Mouse (Mus musculus): Measurements from ENCODE around the gene Gm11937. TPM values are rescaled to one million over a fixed set of nuclear protein-coding genes. Genes with fewer than 3 reads are reported as not detected.
"Not testable (repeated sequence)": the region's sequence is repeated elsewhere in the genome, so short reads cannot be mapped to it uniquely, and the experiment has no call there.

Gm11937 gene
- not detected in 2 replicates for polyA plus RNA-seq (2015; fragmentation: Nextera tagmentation; extraction: Ambion mirVana)

DNA sequence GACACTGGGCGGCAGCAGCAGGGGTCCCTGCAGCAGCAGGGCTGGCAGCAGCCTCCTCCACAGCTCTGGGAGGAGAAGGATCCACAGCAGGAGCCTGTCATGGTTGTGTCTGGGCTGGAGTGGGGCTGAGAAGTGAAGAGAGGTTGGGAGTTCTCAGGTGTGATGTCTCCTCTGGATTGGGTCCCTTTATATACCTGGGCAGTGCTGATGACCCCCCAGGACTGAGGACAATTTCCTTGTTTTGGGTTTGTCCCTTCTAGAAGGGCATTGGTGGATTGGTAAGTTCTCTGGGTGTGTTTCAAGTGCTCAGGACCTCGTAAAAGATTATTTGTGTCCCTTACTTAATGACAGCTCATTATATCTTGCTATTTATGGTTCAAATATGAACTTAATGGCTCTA lies at the start of gene Gm11937:
Gene Gm11937 (minus strand): TSS at position 101 of the 400 bp plus-strand sequence.
- DNase-seq (ENCODE audit: low spot score): not testable (repeated sequence)

DNA sequence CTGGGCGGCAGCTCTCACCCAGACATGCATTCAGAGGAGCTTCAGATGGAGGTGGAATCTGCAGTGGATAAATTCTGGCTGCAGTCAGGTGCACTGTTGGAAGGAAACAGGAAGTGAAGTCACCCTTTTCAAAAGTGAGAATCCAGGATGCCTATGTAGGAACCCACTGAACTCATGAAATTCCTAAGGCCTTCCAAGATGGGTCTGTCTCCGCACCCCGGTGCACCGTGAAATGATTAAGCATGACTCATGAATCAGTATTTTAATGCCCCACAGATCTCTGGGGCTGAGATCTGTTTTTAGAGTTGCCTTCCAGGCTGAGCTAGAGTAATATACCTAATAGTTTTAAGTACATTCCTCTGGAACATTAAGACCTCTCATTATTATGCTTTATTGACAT lies 49.3 kb upstream of the Gm11937 start:
- DNase-seq (ENCODE audit: low spot score): no peak

DNA sequence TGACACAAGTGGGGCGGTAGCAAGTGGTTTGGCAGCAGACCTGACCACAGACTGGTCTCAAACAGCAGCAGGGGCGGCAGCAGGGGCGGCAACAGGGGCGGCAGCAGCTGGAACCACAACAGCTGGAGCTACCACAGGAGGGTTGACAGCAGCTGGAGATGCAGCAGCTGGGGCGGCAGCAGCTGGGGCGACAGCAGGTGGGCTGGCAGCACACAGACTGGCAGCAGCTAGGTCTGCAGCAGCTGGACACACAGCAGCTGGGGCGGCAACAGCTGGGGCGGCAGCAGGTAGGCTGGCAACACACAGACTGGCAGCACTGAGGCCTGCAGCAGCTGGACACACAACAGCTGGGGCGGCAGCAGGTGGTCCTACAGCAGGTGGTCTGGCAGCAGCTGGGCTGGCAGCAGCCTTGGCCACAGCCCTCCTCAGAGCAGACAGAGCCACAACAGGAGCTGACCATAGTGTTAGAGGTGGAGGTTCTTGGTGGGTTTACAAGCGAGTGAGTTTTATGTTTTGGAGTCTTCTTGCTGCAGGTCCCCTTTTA lies 48.5 kb upstream of the Gm11937 start, which contains the start of gene Gm11563:
Gene Gm11563 (minus strand): TSS at position 494 of the 544 bp plus-strand sequence.
- not testable (repeated sequence) for DNase-seq (ENCODE audit: low spot score)

DNA sequence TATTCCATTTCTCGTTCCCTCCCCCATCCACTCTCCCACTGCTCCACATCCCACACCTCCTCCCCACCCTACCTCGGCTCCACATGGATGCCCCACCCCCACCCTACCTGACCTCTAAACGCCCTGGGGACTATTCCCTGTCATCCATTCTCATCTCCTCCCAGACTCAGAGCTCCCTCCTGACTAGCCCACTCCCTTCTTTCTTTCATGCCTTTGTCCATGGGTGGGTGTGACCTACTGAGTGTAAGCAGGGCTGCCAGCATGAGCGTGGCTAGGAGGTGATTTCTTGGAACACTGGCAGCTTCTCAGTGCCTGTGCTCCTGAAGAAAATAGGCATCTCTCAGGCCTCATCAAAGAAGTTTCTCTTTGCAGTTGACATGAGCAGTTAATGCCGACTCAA lies 47.1 kb upstream of the Gm11937 start:
- no peak for DNase-seq (ENCODE audit: low spot score)

DNA sequence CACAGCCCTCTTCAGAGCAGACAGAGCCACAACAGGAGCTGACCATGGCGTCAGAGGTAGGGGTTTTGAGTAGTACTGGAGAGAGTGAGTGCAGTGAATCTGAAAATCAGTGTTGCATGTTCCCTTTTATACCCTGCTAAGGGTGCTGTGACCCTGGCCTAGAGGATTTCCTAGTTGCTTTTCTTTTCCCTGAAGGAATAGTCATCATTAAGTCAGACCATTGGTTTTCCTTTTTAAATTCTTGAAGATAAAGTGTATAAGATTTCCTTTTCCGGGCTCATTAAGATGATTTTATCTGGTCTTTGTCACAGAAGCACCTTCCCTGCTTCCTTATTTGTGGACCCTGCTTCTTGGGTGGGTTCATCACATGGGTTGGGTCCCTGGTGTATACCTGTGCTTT lies 40.1 kb upstream of the Gm11937 start, which contains the start of gene Gm11555:
Gene Gm11555 (minus strand): TSS at position 101 of the 400 bp plus-strand sequence.
- no peak for DNase-seq (ENCODE audit: low spot score)

DNA sequence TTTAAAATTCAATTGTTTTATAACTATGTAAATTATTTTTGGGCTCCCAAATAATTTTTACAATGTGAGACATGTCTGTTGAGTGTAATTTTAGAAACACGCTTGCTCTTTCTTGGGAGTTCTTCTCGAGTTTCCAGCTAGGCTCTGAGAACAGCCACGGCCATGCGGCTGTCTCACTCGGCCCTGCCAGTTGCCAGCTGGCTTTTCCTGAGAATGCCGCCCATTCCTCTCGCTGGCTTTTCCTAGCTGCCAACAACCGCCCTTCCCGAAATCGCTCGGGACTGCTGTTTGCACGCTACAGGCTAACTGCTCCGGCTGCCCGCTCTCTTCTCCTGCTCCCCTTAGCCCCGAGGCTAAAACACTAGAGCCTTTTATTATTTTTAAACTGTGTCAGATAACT lies 36.5 kb upstream of the Gm11937 start:
- no peak for DNase-seq (ENCODE audit: low spot score)

DNA sequence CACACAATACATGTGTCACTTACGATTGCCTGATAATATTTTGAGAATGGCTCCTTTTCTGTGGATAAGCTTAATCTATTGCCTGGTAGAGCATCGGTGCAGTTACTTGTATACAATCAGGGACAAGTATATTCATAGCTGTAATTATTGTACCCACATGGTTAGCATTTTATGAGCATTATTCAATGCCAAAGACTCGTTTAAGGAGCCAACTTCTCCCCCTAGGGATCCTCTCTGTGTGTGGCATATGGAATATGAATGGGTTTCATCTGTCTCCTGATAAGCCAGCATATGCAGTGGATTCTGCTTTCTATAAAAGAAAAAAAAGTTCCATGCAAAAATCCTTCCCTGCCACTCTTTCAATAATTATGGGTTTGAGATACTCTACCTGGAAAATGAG lies 34.4 kb upstream of the Gm11937 start:
- DNase-seq (ENCODE audit: low spot score): no peak

DNA sequence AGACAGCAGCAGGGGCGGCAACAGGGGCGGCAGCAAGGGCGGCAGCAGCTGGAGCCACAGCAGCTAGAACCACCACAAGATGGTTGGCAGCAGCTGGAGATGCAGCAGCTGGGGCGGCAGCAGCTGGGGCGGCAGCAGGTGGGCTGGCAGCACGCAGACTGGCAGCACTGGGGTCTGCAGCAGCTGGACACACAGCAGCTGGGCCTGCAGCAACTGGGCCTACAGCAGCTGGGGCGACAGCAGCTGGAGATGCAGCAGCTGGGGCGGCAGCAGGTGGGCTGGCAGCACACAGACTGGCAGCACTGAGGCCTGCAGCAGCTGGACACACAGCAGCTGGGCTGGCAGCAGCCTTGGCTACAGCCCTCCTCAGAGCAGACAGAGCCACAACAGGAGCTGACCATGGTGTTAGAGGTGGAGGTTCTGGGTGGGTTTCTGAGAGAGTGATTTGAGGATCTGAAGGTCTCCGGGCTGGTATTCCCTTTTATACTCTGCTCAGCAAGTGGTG lies 33.7 kb upstream of the Gm11937 start, which contains the start of gene Krtap4-7:
Gene Krtap4-7 (minus strand): TSS at position 455 of the 505 bp plus-strand sequence.
- DNase-seq (ENCODE audit: low spot score): not testable (repeated sequence)

DNA sequence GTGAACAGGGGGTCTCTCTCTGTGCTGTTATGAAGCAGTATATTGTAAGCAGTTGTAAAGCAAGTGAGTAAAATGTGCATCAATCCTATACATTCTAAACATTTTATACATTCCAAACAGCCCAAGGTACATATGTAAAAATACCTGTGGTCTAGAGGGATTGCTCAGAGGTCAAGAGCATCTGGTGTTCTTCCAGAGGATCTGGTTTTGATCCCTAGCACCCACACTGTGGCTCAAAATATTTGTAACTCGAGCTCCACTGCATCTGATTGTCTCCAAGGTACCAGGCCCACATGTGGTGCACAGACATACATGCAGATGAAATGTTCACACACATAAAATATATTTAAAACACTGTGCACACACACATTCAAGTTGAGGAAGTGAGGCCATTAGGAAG lies 30.9 kb upstream of the Gm11937 start:
- DNase-seq (ENCODE audit: low spot score): no peak

DNA sequence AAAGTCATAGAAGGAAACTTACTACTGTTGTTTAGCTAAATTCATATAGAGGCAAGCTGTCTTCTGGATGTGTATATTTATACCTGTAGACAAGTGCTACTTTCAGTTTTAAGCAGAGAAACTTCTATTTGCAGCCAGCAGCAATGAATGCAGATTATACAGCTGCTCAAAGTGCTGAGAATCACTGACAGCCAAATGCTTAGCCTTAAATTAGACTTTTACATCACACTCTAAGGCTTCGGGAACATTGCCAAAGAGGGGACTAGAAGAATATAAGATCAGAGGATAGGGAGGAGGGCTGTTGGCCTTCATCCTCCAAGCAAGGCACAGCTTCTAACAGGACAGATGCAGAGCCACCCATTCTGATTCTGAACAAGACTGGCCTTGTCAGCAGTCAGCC lies 27.1 kb upstream of the Gm11937 start:
- no peak for DNase-seq (ENCODE audit: low spot score)

DNA sequence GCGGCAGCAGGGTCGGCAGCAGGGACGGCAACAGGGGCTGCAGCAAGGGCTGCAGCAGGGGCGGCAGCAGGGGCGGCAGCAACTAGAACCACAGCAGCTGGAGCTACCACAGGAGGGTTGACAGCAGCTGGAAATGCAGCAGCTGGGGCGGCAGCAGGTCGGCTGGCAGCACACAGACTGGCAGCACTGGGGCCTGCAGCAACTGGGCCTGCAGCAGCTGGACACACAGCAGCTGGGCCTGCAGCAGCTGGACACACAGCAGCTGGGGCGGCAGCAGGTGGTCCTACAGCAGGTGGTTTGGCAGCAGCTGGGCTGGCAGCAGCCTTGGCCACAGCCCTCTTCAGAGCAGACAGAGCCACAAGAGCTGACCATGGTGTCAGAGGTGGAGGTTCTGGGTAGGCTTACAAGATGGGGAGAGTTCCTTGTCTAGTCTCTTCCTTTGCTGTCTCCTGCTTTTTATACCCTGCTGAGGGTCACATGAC lies 24.7 kb upstream of the Gm11937 start, which contains the start of gene Krtap4-2:
Gene Krtap4-2 (minus strand): TSS at position 432 of the 482 bp plus-strand sequence.
- DNase-seq (ENCODE audit: low spot score): no peak

DNA sequence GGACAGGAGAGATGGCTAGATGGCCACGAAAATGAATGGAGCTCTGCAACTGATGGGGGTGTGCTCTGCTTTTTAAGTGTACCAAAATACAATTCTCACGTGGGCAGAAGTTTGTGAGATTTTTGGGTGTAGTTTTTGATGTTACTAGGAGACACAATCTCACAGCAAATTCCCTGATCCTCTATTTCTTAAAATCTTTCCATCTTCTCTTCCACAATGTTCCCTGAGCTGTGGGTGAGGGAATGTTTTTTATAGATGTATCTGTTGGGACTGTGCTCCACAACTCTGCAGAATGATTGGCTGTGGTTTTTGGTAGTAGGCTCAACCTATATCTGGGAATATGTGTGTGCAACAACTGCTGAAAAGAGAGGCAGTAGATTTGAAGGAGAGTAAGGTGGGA lies 23.3 kb upstream of the Gm11937 start:
- DNase-seq (ENCODE audit: low spot score): no peak

DNA sequence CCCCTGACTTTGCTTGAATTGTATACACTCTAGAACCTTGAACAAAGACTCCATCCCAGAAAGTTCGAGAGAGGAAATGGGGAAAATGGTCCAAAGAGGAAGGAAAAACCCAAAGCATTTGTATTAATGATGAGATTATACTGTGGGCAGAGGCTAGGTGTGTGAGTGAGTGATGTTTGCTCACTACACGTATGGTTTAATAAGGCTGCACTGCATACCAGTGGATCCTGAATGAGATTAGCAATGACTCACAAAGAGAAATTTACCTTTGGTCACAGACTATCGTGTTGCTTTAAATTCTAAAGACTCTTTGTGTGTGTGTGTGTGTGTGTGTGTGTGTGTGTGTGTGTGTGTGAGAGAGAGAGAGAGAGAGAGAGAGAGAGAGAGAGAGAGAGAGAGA lies 20.9 kb upstream of the Gm11937 start:
- no peak for DNase-seq (ENCODE audit: low spot score)

DNA sequence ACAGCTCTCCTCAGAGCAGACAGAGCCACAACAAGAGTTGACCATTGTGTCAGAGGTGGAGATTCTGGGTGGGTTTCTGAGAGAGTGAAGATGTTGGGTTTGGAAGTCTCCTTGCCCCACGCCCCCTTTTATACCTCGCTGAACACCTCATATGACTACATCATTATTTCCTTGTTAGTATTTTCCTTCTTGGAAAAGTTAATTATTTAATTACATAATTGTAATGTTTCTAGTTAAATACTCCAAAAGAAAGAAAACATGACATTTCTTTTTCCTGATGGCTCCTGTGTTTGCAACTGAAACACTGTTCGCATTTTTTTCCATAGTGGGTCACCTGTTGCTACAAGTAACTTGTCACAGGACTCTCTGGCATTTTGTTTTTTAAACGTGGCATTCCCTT lies 18.1 kb upstream of the Gm11937 start, which contains the start of gene Krtap4-1:
Gene Krtap4-1 (minus strand): TSS at position 101 of the 400 bp plus-strand sequence.
- no peak for DNase-seq (ENCODE audit: low spot score)

DNA sequence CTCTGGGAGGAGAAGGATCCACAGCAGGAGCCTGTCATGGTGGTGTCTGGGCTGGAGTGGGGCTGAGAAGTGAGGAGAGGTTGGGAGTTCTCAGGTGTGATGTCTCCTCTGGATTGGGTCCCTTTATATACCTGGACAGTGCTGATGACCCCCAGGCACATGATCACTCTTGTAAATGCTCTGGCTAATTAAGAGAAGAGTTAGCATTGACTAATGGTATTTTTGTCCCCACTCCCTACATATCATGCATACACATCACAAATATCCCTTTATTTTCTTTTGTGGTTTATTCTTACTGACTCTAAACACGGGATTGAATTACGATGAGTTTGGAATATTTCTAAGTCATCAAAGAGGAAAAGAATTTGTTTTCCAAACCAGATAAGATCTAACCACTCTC lies 10.3 kb upstream of the Gm11937 start, which contains the start of gene Gm11562:
Gene Gm11562 (minus strand): TSS at position 101 of the 400 bp plus-strand sequence.
- no peak for DNase-seq (ENCODE audit: low spot score)

DNA sequence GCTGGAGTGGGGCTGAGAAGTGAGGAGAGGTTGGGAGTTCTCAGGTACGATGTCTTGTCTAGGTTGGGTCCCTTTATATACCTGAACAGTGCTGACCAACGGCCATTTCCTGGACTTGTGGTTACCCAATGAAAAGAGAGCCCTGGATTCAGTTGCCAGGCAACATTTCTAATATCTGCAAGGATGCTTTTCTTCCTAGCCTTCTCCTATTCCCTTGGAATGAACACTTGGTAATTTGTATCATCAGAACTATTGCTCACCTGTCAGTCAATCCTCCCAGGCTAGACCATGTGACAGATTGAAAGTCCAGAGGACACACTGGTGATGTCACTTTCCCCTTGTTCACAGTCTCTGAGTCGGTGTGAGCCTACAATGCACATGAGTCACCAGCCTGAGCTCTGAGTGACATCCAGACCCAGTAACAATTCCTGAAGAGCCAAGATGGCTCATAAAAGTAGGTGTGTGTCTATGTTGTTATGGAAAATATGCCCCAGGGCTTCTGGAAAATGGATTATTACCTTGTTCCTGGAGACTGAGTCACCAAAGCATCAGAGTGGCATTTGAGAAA lies 4.9 kb upstream of the Gm11937 start, which contains the start of gene Krtap2-4:
Gene Krtap2-4 (minus strand): TSS at position 51 of the 568 bp plus-strand sequence.
- DNase-seq (ENCODE audit: low spot score): no peak

DNA sequence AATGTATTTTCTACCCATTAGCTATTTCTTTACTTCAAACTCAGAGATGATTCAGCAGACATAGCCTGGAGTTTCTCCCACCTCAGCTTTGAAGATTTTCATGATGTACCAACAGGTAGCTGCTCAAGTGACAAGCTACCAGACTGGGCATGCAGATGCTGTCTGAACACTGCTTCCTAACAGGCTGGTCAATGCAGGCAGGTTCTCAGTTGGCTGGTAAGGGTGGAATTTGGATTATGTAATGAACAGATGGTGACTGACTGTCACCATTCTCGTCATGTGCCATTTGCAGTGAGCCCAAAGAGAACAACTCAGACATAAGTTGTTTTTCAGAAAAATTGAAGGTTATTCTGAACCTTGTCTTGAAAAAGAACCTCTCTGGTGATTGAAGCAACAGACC lies 863 bp downstream of the Gm11937 start:
- no peak for DNase-seq (ENCODE audit: low spot score)

DNA sequence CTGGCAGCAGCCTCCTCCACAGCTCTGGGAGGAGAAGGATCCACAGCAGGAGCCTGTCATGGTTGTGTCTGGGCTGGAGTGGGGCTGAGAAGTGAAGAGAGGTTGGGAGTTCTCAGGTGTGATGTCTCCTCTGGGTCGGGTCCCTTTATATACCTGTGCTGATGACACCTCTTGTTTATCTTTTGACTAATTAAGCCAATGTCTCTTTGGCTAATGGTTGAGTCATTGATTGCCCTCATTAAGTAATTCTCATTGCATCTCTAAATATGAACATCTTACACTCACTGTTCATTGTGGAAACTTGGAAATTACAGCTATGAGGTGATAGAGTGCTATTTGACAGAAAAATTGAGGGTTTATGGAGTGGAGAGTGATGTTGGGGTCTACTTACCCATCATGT lies 6.8 kb downstream of the Gm11937 start, which contains the start of gene Gm11938:
Gene Gm11938 (minus strand): TSS at position 101 of the 400 bp plus-strand sequence.
- not testable (repeated sequence) for DNase-seq (ENCODE audit: low spot score)

DNA sequence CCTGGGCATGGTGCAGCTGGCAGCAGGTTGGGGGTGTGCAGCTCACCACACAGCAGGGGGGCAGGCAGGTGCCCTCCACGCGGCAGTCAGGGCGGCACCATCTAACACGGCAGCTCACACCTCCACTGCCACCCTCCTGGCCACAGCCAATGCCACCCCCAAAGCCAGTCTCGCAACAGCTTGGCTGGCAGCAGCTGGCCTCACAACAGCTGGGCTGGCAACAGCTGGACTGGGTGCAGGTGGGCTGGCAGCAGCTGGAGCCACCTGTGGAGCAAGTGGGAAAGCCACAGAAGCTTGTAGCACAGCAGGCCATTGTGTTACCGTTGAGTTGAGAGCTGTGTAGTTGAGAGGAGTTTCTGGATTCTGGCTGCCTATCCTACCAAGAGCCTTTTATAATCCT lies 12.2 kb downstream of the Gm11937 start, which contains the start of gene Krtap9-3:
Gene Krtap9-3 (minus strand): TSS at position 364 of the 400 bp plus-strand sequence.
- DNase-seq (ENCODE audit: low spot score): not testable (repeated sequence)

DNA sequence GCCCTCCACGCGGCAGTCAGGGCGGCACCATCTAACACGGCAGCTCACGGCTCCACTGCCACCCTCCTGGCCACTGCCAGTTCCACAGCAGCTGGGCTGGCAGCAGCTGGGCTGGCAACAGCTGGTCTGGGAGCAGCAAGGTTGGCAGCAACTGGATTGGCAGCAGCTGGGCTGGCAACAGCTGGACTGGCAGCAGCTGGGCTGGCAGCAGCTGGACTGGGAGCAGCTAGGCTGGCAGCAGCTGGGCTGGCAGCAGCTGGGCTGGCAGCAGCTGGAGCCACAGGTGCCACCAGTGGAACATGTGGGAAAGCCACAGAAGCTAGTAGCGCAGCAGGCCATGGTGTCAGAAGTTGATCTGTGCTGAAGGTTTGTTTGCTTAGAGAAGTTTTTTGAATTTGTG lies 19.0 kb downstream of the Gm11937 start, which contains the start of gene Krtap1-3:
Gene Krtap1-3 (minus strand): TSS at position 359 of the 400 bp plus-strand sequence.
- no peak for DNase-seq (ENCODE audit: low spot score)

DNA sequence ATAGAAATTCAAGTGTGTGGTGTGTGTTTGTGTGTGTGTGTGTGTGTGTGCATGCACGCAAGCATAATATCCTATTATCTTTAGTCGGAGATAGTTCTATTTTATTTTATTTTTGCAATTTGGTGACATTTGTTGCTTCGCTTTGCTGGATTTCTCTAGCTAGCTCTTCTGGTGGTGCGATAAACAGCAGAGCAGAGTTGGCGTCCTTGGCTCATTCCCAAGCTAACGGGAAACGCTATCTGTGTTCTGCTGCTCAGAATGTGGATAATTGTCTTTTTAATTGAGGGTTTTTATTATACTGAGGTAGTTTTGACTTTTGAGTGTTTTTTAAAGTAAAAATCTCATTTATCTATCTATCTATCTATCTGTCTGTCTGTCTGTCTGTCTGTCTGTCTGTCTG lies 24.9 kb downstream of the Gm11937 start:
- no peak for DNase-seq (ENCODE audit: low spot score)

DNA sequence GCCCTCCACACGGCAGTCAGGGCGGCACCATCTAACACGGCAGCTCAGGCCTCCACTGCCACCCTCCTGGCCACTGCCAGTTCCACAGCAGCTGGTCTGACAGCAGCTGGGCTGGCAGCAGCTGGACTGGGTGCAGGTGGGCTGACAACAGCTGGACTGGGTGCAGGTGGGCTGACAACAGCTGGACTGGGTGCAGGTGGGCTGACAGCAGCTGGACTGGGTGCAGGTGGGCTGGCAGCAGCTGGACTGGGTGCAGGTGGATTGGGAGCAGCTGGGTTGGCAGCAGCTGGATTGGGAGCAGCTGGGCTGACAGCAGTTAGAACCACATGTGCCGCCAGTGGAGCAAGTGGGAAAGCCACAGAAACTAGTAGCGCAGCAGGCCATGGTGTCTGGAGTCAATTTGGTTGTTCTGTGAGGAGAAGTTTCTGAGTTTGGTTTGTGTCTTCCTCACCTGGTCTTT lies 26.7 kb downstream of the Gm11937 start, which contains the start of gene Krtap1-4:
Gene Krtap1-4 (minus strand): TSS at position 410 of the 460 bp plus-strand sequence.
- DNase-seq (ENCODE audit: low spot score): no peak
